Mouse (Mus musculus) gastrocnemius, adult 8-10 months (tissue): ENCODE data around the gene Lce1e. TPM values are rescaled to one million over a fixed set of nuclear protein-coding genes. Genes with fewer than 3 reads are reported as not detected.
"Not testable (repeated sequence)": the region's sequence is repeated elsewhere in the genome, so short reads cannot be mapped to it uniquely, and the experiment has no call there.

ENCODE experiments used
- DNase-seq, 2 experiments: peaks; one replicate each; pipeline ENCODE4 v3.0.0; 2022; ENCODE audit warnings: low spot score in 2 of 2
- total RNA-seq, 4 experiments: library from RNA; stranded (reverse); gene quantifications; 2 replicates each; pipeline ENCODE4 v1.2.4; 2022

The Lce1e gene
- not detected for total RNA-seq

DNA sequence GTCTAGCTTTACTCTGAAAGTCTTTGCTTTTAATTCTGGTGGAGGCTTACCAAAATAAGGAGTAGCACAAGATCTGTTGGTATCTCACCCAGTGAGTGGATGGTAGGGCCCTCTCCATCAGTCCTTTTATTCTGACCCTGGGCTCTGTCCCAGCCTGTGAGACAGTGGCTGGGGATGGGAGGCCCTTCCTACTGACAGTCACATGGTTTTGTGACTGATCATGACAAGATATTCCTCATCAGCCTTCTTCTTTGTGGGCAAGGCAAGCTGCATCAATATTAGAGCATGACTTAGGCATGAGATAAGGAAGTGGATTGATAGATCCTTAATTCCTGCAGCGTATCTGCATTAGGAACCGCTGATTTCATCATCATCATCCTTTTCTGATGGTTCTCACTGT, at the start of gene Lce1e:
Gene Lce1e, minus strand, starts transcription at position 101 of the 400 bp plus-strand sequence.
- DNase-seq, result no peak

GRCm38 (mm10) chr3:92753197-92753596, 44.3 kb upstream of the Lce1e start:
- DNase-seq, result no peak

- DNase-seq, result no peak
These were observed 43.4 kb upstream of the Lce1e start, which contains the start of gene Lce1g for GRCm38 (mm10) chr3:92752238-92752637. Lce1g (minus strand) TSS chr3:92752338.

- no peak for DNase-seq
These were observed 30.1 kb upstream of the Lce1e start, which contains the start of gene Gm38119 for GRCm38 (mm10) chr3:92738996-92739395. Gm38119 (minus strand) TSS chr3:92739096.

- no peak for DNase-seq
These were observed 13.8 kb upstream of the Lce1e start for GRCm38 (mm10) chr3:92722631-92723030.

GRCm38 (mm10) chr3:92720250-92720649, 11.4 kb upstream of the Lce1e start, which contains the start of gene Lce1f:
Lce1f (minus strand) TSS chr3:92720350.
- no peak for DNase-seq

DNA sequence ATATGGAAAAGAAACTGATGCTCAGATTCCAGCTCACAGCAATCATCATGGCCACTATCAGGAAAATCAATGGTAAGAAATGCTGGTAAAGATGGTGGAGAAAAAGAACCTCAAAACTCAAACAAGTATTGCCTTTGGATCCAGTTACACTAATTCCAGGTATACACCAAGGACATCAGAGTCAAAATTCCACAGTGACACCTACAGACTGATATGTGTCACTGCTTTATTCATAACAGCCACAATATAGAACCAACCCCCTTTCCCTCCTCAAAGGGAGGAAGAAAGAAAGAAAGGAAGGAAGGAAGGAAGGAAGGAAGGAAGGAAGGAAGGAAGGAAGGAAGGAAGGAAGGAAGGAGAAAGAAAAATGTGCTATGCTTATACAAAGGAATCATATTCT, 6.2 kb upstream of the Lce1e start:
- DNase-seq, result no peak

- DNase-seq, result no peak
These were observed 14.3 kb downstream of the Lce1e start for GRCm38 (mm10) chr3:92694613-92695012.

- no peak for DNase-seq
These were observed 17.2 kb downstream of the Lce1e start for GRCm38 (mm10) chr3:92691688-92692087.

DNA sequence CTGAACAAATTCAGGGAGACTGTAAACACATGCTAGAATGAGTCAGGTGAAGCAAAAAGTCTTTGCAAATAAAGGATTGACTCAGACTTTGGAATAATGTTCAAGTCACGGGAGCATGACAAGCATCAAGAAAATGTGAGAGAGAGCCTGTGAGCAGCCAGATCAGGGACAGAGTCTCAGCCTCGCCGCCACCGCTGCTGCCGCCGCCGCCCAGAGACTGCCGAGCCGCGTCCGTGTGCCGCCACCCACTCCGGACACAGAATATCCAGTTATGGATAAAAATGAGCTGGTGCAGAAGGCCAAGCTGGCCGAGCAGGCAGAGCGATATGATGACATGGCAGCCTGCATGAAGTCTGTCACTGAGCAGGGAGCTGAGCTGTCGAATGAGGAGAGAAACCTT, 19.7 kb downstream of the Lce1e start:
- DNase-seq, result not testable (repeated sequence)

DNA sequence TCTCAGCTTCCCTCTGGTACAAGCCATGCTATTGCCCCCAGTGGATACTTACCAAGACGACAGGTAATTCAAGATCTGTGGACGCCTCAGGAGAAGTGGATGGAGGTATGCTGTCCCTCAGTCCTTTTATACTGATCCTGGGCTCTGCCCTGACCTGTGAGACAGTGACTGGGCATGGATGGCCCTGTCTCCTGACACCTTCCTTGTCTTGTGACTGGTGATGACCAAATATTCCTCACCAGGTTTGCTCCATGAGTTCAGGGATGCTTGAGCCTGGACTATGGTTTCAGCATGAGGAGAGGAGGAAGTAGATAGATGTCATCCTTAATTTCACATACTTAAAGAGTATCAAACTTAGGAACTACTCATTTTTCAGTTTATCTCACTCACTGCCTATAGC, 21.8 kb downstream of the Lce1e start, which contains the start of gene Lce1d:
Gene Lce1d, minus strand, starts transcription at position 101 of the 400 bp plus-strand sequence.
- no peak for DNase-seq

DNA sequence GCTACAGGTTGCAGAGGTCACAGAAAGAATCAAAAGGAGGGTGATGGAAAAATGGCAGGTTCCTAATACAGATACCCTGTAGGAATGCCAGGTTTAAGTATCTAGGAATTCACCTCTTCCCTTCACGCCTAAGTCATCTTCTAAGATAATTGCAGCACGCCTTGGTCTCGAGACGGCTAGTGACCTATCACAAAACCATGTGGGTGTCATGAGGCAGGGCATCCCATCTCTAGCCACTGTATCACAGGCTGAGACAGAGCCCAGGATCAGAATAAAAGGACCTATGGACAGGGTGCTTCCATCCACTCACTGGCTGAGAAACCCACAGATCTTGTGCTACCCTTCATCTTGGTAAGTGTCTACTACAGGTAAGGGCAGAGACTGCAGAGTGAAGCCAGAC, 29.9 kb downstream of the Lce1e start, which contains the start of gene Lce1c:
Gene Lce1c, plus strand, starts transcription at position 301 of the 400 bp plus-strand sequence.
- DNase-seq, result no peak

DNA sequence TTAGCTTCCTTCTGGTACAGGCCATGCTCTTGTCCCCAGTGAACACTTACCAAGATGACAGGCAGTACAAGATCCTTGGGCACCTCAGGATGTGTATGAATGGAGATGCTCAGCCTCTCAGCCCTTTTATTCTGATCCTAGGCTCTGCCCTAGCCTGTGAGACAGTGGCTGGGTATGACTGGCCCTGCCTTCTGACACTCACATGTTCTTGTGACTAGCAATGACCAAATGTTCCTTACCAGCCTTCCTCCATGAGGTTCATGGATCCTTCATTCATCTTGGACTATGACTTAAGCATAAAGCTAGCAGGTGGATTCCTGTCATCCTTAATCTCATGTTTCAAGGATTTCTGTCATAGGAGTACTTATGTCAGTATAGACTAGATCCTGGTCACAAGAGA, 38.7 kb downstream of the Lce1e start, which contains the start of gene Lce1a2:
Gene Lce1a2, minus strand, starts transcription at position 101 of the 400 bp plus-strand sequence.
- DNase-seq, result no peak

Other genes with a start within 250 kb of the Lce1e start
- gene Sprr1a, start 223.2 kb downstream of the Lce1e start, total RNA-seq, result not detected
- gene Sprr4, start 208.6 kb downstream of the Lce1e start, total RNA-seq, result not detected
- not detected for gene 2310046K23Rik, start 174.6 kb downstream of the Lce1e start, total RNA-seq
- not detected for gene Ivl, start 135.3 kb downstream of the Lce1e start, total RNA-seq
- not detected for gene Smcp, start 120.1 kb downstream of the Lce1e start, total RNA-seq
- not detected for gene 2210017I01Rik, start 101.6 kb downstream of the Lce1e start, total RNA-seq
- not detected for gene Lce6a, start 87.4 kb downstream of the Lce1e start, total RNA-seq
- gene Lce1a1, start 60.8 kb downstream of the Lce1e start, total RNA-seq, result not detected
- not detected for gene Lce1b, start 52.1 kb downstream of the Lce1e start, total RNA-seq
- gene Lce1a2, start 38.8 kb downstream of the Lce1e start, total RNA-seq, result not detected
- gene Lce1c, start 29.8 kb downstream of the Lce1e start, total RNA-seq, result not detected
- not detected for gene Lce1d, start 21.9 kb downstream of the Lce1e start, total RNA-seq
- not detected for gene Lce1f, start 11.3 kb upstream of the Lce1e start, total RNA-seq
- not detected for gene Gm38119, start 30.0 kb upstream of the Lce1e start, total RNA-seq
- gene Lce1g, start 43.3 kb upstream of the Lce1e start, total RNA-seq, result not detected
- not detected for gene Lce1h, start 56.0 kb upstream of the Lce1e start, total RNA-seq
- gene Lce1i, start 69.8 kb upstream of the Lce1e start, total RNA-seq, result not detected
- gene Lce1j, start 81.4 kb upstream of the Lce1e start, total RNA-seq, result not detected
- gene Lce1k, start 98.8 kb upstream of the Lce1e start, total RNA-seq, result not detected
- not detected for gene Kprp, start 118.2 kb upstream of the Lce1e start, total RNA-seq
- gene Lce1l, start 142.2 kb upstream of the Lce1e start, total RNA-seq, result not detected
- gene 2310050C09Rik, start 161.1 kb upstream of the Lce1e start, total RNA-seq, result not detected
- not detected for gene Lce3a, start 217.2 kb upstream of the Lce1e start, total RNA-seq
- gene Lce3b, start 223.9 kb upstream of the Lce1e start, total RNA-seq, result not detected
- gene Lce3c, start 235.4 kb upstream of the Lce1e start, total RNA-seq, result not detected
- not detected for gene Lce3d, start 248.3 kb upstream of the Lce1e start, total RNA-seq